Mouse (Mus musculus) kidney, postnatal 0 days (tissue): ENCODE results near the gene AU040320. TPM values are rescaled to one million over a fixed set of nuclear protein-coding genes. Genes with fewer than 3 reads are reported as not detected.
A peak's percentile ranks its signal among the peaks of the same experiment; 100 is the strongest.

ENCODE experiments used
- ATAC-seq: fragments of 200-750 bp; cut with Nextera tagmentation; replicated peaks from 2 replicates; pipeline ENCODE4 v1.8.0; 2017; ENCODE audit warnings: low read depth, moderate number of reproducible peaks, moderate TSS enrichment, moderate library complexity; ENCODE audit not compliant: low FRiP score
- DNase-seq: peaks from one replicate; pipeline ENCODE4 v3.0.0-alpha.2; 2016; ENCODE audit warnings: low spot score
- H3K27ac ChIP-seq: fragments of 300-500 bp; sonication (generic); 2 replicates; pipeline ENCODE4 v1.5.1; 2014; ENCODE audit warnings: mild to moderate bottlenecking
- H3K27me3 ChIP-seq: fragments of 300-500 bp; sonication (generic); 2 replicates; pipeline ENCODE4 v1.6.1; 2014; ENCODE audit warnings: low read length, mixed read lengths; ENCODE audit not compliant: insufficient read depth
- H3K36me3 ChIP-seq: fragments of 300-500 bp; sonication (generic); 2 replicates; pipeline ENCODE4 v1.6.1; 2014; ENCODE audit warnings: low read length, mixed read lengths; ENCODE audit not compliant: insufficient read depth
- H3K4me1 ChIP-seq: fragments of 300-500 bp; sonication (generic); replicated peaks from 2 replicates; pipeline ENCODE4 v1.6.1; 2014; ENCODE audit warnings: antibody characterized with exemption, low read length, mixed read lengths; ENCODE audit not compliant: insufficient read depth
- H3K4me2 ChIP-seq: fragments of 300-500 bp; sonication (generic); 2 replicates; pipeline ENCODE4 v1.6.1; 2014; ENCODE audit warnings: mild to moderate bottlenecking, low read length, moderate library complexity, mixed read lengths
- H3K4me3 ChIP-seq: fragments of 300-500 bp; sonication (generic); replicated peaks from 2 replicates; pipeline ENCODE4 v1.5.1; 2014; ENCODE audit warnings: low read depth, low read length
- H3K9ac ChIP-seq: fragments of 300-500 bp; sonication (generic); 2 replicates; pipeline ENCODE4 v1.6.1; 2014; ENCODE audit warnings: low read depth, low read length
- H3K9me3 ChIP-seq: fragments of 300-500 bp; sonication (generic); replicated peaks from 2 replicates; pipeline ENCODE4 v1.6.1; 2016; ENCODE audit warnings: low read length, inconsistent platforms, mixed read lengths
- CTCF ChIP-seq: IDR thresholded peaks from 2 replicates; pipeline ENCODE4 v1.5.1; 2016; ENCODE audit warnings: antibody characterized with exemption, low read depth, mild to moderate bottlenecking, moderate library complexity
- WGBS: fragments of 180-500 bp; shearing (Covaris S2); extraction: QIAGEN DNeasy Blood & Tissue Kit; methylation state at CpG from one replicate; pipeline ENCODE4 v1.1.7; 2014; 5-methylcytosine and 5-hydroxymethylcytosine counted together
- polyA plus RNA-seq: library from polyadenylated mRNA; unstranded; fragments of >200 nt; fragmentation: Nextera tagmentation; extraction: Ambion mirVana; gene quantifications from 2 replicates; pipeline ENCODE4 v1.2.1, GENCODE M21; 2015

The AU040320 gene
- polyA plus RNA-seq = 22.4 and 22.6 TPM in 2 replicates

DNA sequence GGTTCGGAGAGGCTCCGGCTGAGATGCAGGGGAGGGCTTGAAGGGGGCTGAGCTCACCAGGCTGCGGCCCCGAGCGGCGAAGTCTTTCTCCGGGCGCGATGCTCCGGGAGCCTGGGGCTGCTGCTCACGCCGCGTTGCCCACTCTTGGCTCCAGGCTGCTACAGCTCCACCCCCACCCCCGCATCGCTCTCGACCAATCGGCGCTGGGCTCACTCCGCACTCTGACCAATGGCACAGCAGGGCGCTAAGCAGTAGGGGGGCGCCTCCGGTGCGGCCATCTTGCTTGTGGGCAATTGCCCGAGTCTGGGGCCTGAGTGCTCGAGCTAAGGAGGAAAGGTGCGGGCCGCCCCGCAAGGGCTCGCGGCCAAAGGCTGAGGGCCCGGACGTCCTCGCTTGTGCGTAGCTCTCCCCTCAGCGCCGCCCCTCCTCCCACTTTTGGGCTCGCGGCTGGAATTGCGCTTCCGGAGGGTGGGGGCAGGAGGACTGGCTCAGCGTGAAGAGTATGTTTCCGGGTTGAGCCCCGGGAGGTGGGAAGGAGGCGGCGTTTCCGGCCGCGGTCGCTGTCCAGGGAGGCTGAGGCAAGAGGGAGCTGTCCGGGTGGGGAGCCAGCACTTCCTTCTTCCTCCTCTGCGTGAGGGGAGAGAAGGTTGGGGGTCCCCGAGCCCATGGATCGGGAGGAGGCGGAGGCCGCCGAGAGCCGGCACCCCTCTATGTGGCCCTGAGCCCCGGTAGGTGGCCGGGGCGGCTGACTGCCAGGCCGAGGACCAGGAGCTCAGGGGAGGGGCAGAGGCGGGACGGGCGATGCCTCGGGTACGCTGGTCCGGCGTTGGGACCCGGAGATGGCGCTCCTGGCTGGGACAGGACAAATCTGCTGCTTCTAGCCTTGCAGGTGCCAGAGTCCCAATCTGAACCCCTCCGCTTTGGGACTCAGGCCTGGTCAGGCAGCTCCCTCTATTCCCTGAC, at the start of gene AU040320, which contains the start of gene Ncdn:
TSS of gene AU040320 (plus strand) at position 277 of the 963 bp plus-strand sequence.
TSS of gene Ncdn (minus strand) at position 171 of the 963 bp plus-strand sequence.
- Histone ChIP-seq H3K9me3 (no peaks in the 10 kb centered on the region), H3K36me3 (peaks cover 16% of the 10 kb centered on the region), H3K4me3 (peak within 1 kb of the TSS; percentile 89), H3K27ac (peak within 1 kb of the TSS; percentile 92), H3K4me2 (peak within 1 kb of the TSS; percentile 98), H3K4me1 (peaks cover 15% of the 10 kb centered on the region), H3K27me3 (no peaks in the 10 kb centered on the region), H3K9ac (peak within 1 kb of the TSS; percentile 79)
- DNase-seq (peak; percentile 98), ATAC-seq (peak; percentile 99)
- WGBS = 1% methylated on average over 70 of the region's 71 CpGs
- TF ChIP-seq CTCF = 0 out of 2 replicates have a peak, but pooled peaks have one; percentile 5

DNA sequence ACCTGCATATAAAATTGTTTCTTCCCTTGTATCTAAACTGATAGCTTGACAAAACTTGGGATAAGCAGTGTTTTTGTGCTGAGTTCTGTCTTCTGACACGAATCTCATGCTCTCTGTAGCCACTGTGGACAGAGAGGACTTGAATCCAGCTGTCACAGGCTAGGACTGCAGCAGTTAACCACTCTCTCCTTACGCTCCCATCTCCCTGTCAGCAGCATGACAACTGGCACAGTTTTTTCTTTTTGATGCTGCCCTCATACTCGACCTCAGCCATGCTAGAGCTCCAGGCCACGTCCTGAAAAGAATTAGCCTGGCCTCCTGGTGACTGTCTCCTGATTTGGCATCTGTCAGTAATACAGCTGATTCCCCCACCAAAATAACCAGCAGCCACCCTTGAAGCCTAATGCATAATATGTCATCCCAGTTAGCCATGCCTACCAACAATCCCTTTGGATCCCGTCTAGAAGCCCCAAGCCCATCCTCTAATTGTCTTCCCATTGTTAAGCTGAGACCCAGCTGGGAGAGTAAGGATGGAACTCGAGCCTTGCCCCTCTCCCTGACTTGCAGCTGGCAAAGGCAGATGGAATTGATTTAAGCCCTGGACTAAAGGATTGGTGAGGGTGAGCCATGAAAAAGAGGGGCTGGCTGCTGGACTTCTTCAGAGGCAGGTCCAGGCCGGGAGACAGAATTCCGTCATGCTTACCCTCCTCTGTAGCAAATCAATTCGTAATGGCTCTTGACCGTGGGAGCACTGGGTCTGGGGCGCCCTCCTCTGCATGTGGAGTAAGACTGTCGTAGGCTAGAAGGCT, 46.5 kb upstream of the AU040320 start:
- Histone ChIP-seq H3K27ac (no peak overlapping the region), H3K36me3 (peaks cover 54% of the 10 kb centered on the region), H3K27me3 (no peaks in the 10 kb centered on the region), H3K4me3 (no peak overlapping the region), H3K9ac (no peak overlapping the region), H3K9me3 (no peaks in the 10 kb centered on the region), H3K4me2 (no peak overlapping the region), H3K4me1 (no peaks in the 10 kb centered on the region)
- 74% methylated on average over 12 of the region's 12 CpGs for WGBS
- ATAC-seq (no peak), DNase-seq (no peak)
- TF ChIP-seq CTCF = no peak

DNA sequence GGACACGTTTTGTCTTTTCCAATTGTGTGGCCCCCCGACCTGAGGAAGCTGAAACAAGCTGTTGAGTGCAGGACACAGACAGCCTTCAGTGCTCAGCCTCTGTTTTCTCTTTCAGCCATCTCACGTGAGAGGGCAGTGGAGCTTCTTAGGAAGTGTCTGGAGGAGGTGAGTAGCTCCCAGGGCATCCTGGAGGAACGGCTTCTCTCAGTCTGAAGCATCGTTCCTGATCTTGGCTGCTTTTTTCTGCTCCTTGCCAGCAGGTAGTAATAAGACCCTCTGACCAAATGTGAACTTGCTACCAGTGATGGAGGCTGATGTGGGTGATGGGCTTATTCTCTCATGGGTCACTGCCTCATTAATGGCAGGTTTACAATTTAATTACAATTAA, 45.9 kb upstream of the AU040320 start:
- ATAC-seq = no peak
- H3K27me3 ChIP-seq = no peaks in the 10 kb centered on the region
- H3K4me2 ChIP-seq = no peak overlapping the region
- no peak for DNase-seq
- TF ChIP-seq CTCF = no peak
- H3K9ac ChIP-seq = no peak overlapping the region
- H3K9me3 ChIP-seq = no peaks in the 10 kb centered on the region
- no peak overlapping the region for H3K27ac ChIP-seq
- H3K4me3 ChIP-seq = no peak overlapping the region
- no peaks in the 10 kb centered on the region for H3K4me1 ChIP-seq
- WGBS = 82% methylated on average over 5 of the region's 5 CpGs
- H3K36me3 ChIP-seq = peaks cover 57% of the 10 kb centered on the region

DNA sequence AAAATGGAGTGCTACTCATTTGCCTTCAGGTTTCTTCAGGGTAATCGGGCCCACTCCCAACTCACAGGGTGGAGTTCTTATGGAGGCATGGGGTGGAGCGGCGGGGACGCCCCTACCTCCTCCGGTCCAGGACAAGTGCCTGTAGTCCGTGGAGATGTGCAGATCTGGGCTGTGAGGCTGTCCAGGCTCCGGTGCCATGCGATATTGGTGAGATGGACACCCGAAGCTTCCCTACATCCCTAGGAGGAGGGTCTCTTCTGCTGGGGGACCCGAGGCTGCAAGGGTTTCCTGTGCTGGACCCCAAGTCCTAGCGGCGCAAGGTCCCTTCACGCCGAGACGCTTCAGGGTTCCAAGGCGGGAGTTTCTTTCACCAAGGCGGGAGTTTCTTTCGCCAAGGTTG, 21.2 kb upstream of the AU040320 start:
- no peaks in the 10 kb centered on the region for H3K36me3 ChIP-seq
- peak overlapping the region; percentile 14; the same call in 1 of the 2 replicates for H3K4me2 ChIP-seq
- TF ChIP-seq CTCF = no peak
- H3K9me3 ChIP-seq = no peaks in the 10 kb centered on the region
- ATAC-seq (no peak), DNase-seq (no peak)
- H3K27me3 ChIP-seq = peaks cover 68% of the 10 kb centered on the region
- H3K9ac ChIP-seq = no peak overlapping the region
- 2% methylated on average over 18 of the region's 18 CpGs for WGBS
- no peak overlapping the region for H3K27ac ChIP-seq
- no peak overlapping the region for H3K4me3 ChIP-seq
- no peaks in the 10 kb centered on the region for H3K4me1 ChIP-seq

DNA sequence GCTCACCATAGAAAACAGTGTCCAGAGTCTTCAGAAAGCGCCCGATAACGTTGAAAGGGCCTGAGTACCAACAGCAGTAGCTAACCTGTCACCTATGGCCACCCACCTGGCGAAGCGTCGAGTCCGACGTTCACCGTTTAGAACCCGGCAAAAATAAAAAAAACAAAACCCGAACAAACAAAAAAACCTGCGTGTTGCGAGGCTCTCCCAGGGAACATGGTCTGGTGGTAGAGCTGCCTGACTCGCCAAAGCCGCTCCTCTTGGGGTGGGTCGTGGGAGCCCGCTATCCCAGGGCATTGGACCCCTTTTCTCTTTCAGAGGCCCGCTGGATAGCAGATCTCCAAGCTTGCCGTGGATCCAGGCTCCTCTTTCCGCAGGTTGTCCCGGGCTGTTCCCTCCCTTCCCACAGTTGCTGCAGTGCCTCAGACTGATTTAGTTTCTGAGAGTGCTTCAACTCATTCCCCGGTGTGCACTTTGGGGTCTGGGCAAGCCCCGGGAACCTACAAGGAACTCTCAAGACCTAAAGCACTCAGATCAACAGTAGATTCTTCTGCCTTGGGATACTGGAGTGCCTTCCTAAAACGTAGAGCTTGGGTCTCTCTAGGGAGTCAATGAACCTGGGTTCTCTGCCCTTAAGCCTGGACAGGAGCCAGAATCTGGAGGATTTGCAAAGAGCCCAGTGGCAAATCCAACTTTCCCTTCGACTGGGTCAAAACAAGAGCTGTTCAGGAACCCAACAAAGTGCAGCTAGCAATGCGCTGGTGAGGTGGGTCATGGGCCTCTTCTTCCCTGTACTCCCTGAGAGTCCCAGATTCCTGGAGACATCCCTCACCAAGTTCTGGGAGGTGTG, 20.6 kb upstream of the AU040320 start:
- Histone ChIP-seq H3K9ac (no peak overlapping the region), H3K4me3 (no peak overlapping the region), H3K9me3 (no peaks in the 10 kb centered on the region), H3K4me1 (no peaks in the 10 kb centered on the region), H3K4me2 (peak overlapping the region; percentile 14; the same call in 1 of the 2 replicates), H3K27me3 (peaks cover 68% of the 10 kb centered on the region), H3K36me3 (no peaks in the 10 kb centered on the region), H3K27ac (no peak overlapping the region)
- 5% methylated on average over 26 of the region's 26 CpGs for WGBS
- no peak for TF ChIP-seq CTCF
- ATAC-seq = no peak
- no peak for DNase-seq
